Mouse (Mus musculus) liver, embryonic 14.5 days (tissue): Measurements from ENCODE around the gene Micu1.

Experiments used
- CTCF ChIP-seq: IDR thresholded peaks from 2 replicates; pipeline ENCODE4 v1.5.1; 2016; ENCODE audit warnings: antibody characterized with exemption, low read depth, control low read depth
- EP300 ChIP-seq: IDR thresholded peaks from 2 replicates; pipeline ENCODE4 v1.6.1; 2016; ENCODE audit warnings: antibody characterized with exemption, low read depth

DNA sequence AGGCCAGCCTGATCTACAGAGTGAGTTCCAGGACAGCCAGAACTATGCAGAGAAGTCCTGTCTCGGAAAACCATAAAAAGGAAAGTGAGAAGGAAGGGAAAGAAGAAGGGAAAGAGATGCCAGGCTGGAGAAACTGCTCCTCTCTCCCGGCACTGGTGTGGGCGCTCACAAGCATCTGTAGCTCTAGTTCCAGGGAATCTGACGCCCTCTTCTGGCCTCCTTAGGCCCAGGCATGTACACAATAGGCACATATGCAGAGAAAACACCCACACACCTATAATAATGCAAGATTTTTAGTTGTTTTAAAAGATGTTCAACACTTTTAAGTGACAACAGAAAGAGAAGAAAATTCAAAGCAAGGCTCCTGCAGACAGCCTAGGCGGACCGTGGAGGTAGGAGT is 144.1 kb downstream of the Micu1 start:
- TF ChIP-seq CTCF (peak; percentile 50), EP300 (no peak)
